Mouse (Mus musculus) hindbrain, postnatal 0 days (tissue): ENCODE data around the gene Fastk. TPM values are rescaled to one million over a fixed set of nuclear protein-coding genes. Genes with fewer than 3 reads are reported as not detected.
A peak's percentile ranks its signal among the peaks of the same experiment; 100 is the strongest.

Source experiments
- ATAC-seq: fragments of 200-750 bp; cut with Nextera tagmentation; 2 replicates; pipeline ENCODE4 v1.8.0; 2017; ENCODE audit warnings: mild to moderate bottlenecking, moderate TSS enrichment, moderate library complexity
- DNase-seq: peaks from one replicate; pipeline ENCODE4 v3.0.0-alpha.2; 2015; ENCODE audit warnings: low spot score
- H3K27ac ChIP-seq: fragments of 300-500 bp; sonication (generic); 2 replicates; pipeline ENCODE4 v1.5.1; 2014; ENCODE audit warnings: mild to moderate bottlenecking
- H3K27me3 ChIP-seq: fragments of 300-500 bp; sonication (generic); 2 replicates; pipeline ENCODE4 v1.6.1; 2014; ENCODE audit warnings: low read length, mixed read lengths; ENCODE audit not compliant: insufficient read depth
- H3K36me3 ChIP-seq: fragments of 300-500 bp; sonication (generic); 2 replicates; pipeline ENCODE4 v1.6.1; 2014; ENCODE audit warnings: low read length, mixed read lengths; ENCODE audit not compliant: insufficient read depth
- H3K4me1 ChIP-seq: fragments of 300-500 bp; sonication (generic); 2 replicates; pipeline ENCODE4 v1.6.1; 2014; ENCODE audit warnings: antibody characterized with exemption, low read length, mixed read lengths; ENCODE audit not compliant: insufficient read depth
- H3K4me2 ChIP-seq: fragments of 300-500 bp; sonication (generic); 2 replicates; pipeline ENCODE4 v1.6.1; 2014; ENCODE audit warnings: low read depth, mild to moderate bottlenecking, low read length, moderate library complexity, mixed read lengths
- H3K4me3 ChIP-seq: fragments of 300-500 bp; sonication (generic); 2 replicates; pipeline ENCODE4 v1.5.1; 2014; ENCODE audit warnings: low read length
- H3K9ac ChIP-seq: fragments of 300-500 bp; sonication (generic); replicated peaks from 2 replicates; pipeline ENCODE4 v1.6.1; 2014; ENCODE audit warnings: mild to moderate bottlenecking, low read length, moderate library complexity, mixed read lengths
- H3K9me3 ChIP-seq: fragments of 300-500 bp; sonication (generic); 2 replicates; pipeline ENCODE4 v1.6.1; 2016; ENCODE audit warnings: low read length, mixed read lengths
- CTCF ChIP-seq: IDR thresholded peaks from 2 replicates; pipeline ENCODE4 v1.5.1; 2016; ENCODE audit warnings: antibody characterized with exemption, control low read depth, low read depth
- WGBS: fragments of 180-500 bp; shearing (Covaris S2); extraction: QIAGEN DNeasy Blood & Tissue Kit; methylation state at CpG from one replicate; pipeline ENCODE4 v1.1.7; 2014; 5-methylcytosine and 5-hydroxymethylcytosine counted together
- polyA plus RNA-seq: library from polyadenylated mRNA; unstranded; fragments of >200 nt; fragmentation: Nextera tagmentation; extraction: Ambion mirVana; gene quantifications from 2 replicates; pipeline ENCODE4 v1.2.1, GENCODE M21; 2015
- total RNA-seq: library from RNA; depleted of rRNA; stranded (reverse); fragments of >200 nt; gene quantifications from 2 replicates; pipeline ENCODE4 v1.2.3, GENCODE M21; 2014

The Fastk gene
- total and polyA plus RNA-seq, 2 experiments from 2014 or later = 99.2 to 203 TPM

GRCm38 (mm10) chr5:24483326-24483725 is 38.2 kb upstream of the Fastk start:
- H3K36me3 ChIP-seq = peaks cover 44% of the 10 kb centered on the region
- peak; percentile 88 for DNase-seq
- ATAC-seq = peak; percentile 43
- H3K27ac ChIP-seq = no peak overlapping the region
- peak; percentile 91 for TF ChIP-seq CTCF
- no peak overlapping the region for H3K9ac ChIP-seq
- H3K9me3 ChIP-seq = no peaks in the 10 kb centered on the region
- no peak overlapping the region for H3K4me3 ChIP-seq
- H3K4me2 ChIP-seq = no peak overlapping the region
- WGBS = 28% methylated on average over 11 of the region's 11 CpGs
- no peaks in the 10 kb centered on the region for H3K27me3 ChIP-seq
- H3K4me1 ChIP-seq = peaks cover 20% of the 10 kb centered on the region

- ATAC-seq = 0 out of 2 replicates have a peak, but pooled peaks have one; percentile 5
- H3K36me3 ChIP-seq = peaks cover 45% of the 10 kb centered on the region
These were observed 37.4 kb upstream of the Fastk start for GRCm38 (mm10) chr5:24482247-24483079.

GRCm38 (mm10) chr5:24481647-24482046 is 36.6 kb upstream of the Fastk start:
- no peak overlapping the region for H3K4me2 ChIP-seq
- DNase-seq (peak; percentile 79), ATAC-seq (peak; percentile 52)
- 0% methylated on average over 4 of the region's 4 CpGs for WGBS
- no peaks in the 10 kb centered on the region for H3K27me3 ChIP-seq
- TF ChIP-seq CTCF = peak; percentile 78
- no peak overlapping the region for H3K9ac ChIP-seq
- H3K9me3 ChIP-seq = no peaks in the 10 kb centered on the region
- H3K4me1 ChIP-seq = peaks cover 18% of the 10 kb centered on the region
- peaks cover 45% of the 10 kb centered on the region for H3K36me3 ChIP-seq
- no peak overlapping the region for H3K4me3 ChIP-seq
- H3K27ac ChIP-seq = no peak overlapping the region

More at GRCm38 (mm10) chr5:24482247-24483079, 37.4 kb upstream of the Fastk start:
- Histone ChIP-seq H3K4me2 (no peak overlapping the region), H3K27me3 (no peaks in the 10 kb centered on the region), H3K4me1 (peaks cover 20% of the 10 kb centered on the region), H3K27ac (no peak overlapping the region), H3K9me3 (no peaks in the 10 kb centered on the region), H3K9ac (no peak overlapping the region), H3K4me3 (no peak overlapping the region)
- no peak for DNase-seq
- no peak for TF ChIP-seq CTCF
- 48% methylated on average over 41 of the region's 41 CpGs for WGBS

- Histone ChIP-seq H3K27me3 (no peaks in the 10 kb centered on the region), H3K27ac (no peak overlapping the region), H3K4me3 (no peak overlapping the region), H3K36me3 (peaks cover 48% of the 10 kb centered on the region), H3K4me2 (no peak overlapping the region), H3K4me1 (peaks cover 9% of the 10 kb centered on the region), H3K9me3 (no peaks in the 10 kb centered on the region), H3K9ac (no peak overlapping the region)
- DNase-seq = no peak
- no peak for ATAC-seq
- WGBS = 79% methylated on average over 9 of the region's 9 CpGs
- no peak for TF ChIP-seq CTCF
These were observed 32.8 kb upstream of the Fastk start for GRCm38 (mm10) chr5:24477909-24478308.

GRCm38 (mm10) chr5:24475476-24476241 is 30.6 kb upstream of the Fastk start:
- no peak overlapping the region for H3K9ac ChIP-seq
- H3K4me2 ChIP-seq = no peak overlapping the region
- H3K4me3 ChIP-seq = no peak overlapping the region
- ATAC-seq (no peak; the same call in 1 of the 2 replicates), DNase-seq (no peak)
- H3K4me1 ChIP-seq = peaks cover 9% of the 10 kb centered on the region
- WGBS = 69% methylated on average over 6 of the region's 6 CpGs
- no peak for TF ChIP-seq CTCF
- peaks cover 33% of the 10 kb centered on the region for H3K36me3 ChIP-seq
- no peaks in the 10 kb centered on the region for H3K27me3 ChIP-seq
- no peak overlapping the region for H3K27ac ChIP-seq
- no peaks in the 10 kb centered on the region for H3K9me3 ChIP-seq

GRCm38 (mm10) chr5:24474723-24475261 is 29.7 kb upstream of the Fastk start:
- H3K4me3 ChIP-seq = peak overlapping the region; percentile 28
- peaks cover 15% of the 10 kb centered on the region for H3K4me1 ChIP-seq
- TF ChIP-seq CTCF = no peak
- peaks cover 25% of the 10 kb centered on the region for H3K36me3 ChIP-seq
- H3K9ac ChIP-seq = peak overlapping the region; percentile 28; the same call in 1 of the 2 replicates
- no peak overlapping the region for H3K27ac ChIP-seq
- H3K4me2 ChIP-seq = peak overlapping the region; percentile 57
- 7% methylated on average over 67 of the region's 67 CpGs for WGBS
- peak; percentile 58 for DNase-seq
- ATAC-seq = peak; percentile 28; the same call in 1 of the 2 replicates
- no peaks in the 10 kb centered on the region for H3K27me3 ChIP-seq
- H3K9me3 ChIP-seq = no peaks in the 10 kb centered on the region
